Mouse (Mus musculus): ENCODE data around the gene Scfd2. TPM values are rescaled to one million over a fixed set of nuclear protein-coding genes. Genes with fewer than 3 reads are reported as not detected.

The Scfd2 gene
- polyA plus RNA-seq, 1 experiment = 3.1 TPM

DNA sequence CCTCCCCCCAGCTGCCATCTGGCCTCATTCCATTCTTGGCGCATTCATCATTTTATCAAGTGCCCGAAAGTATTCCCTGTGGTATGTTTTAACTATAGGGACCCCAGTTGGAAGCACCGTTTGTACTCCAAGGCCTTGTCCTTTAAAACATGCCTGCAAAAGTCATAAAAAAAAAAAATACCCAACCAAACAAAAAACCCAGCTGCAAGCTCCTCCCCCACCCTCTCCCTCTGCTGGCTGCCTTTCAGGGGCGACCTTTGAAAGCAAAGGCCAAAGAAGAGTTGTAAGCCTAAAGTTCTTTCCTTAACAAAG is 335.3 kb downstream of the Scfd2 start:
- TF ChIP-seq POLR2A (IDR thresholded peaks at IDR 0.05; ENCODE audit: borderline replicate concordance, control insufficient read depth, low read depth, low read length) (no peak), CTCF (IDR thresholded peaks at IDR 0.05; ENCODE audit: control insufficient read depth, insufficient read depth, low read length) (no peak)
- H3K27ac ChIP-seq (ENCODE audit: control insufficient read depth, insufficient read depth, low read depth, low read length, poor library complexity) = no peak overlapping the region
- no peak overlapping the region for H3K4me3 ChIP-seq (replicated peaks; ENCODE audit: control insufficient read depth, low read depth, low read length)
- H3K4me1 ChIP-seq (ENCODE audit: control insufficient read depth, insufficient read depth, low read length) = peaks cover 5% of the 10 kb centered on the region
- WGBS = 35% methylated on average over 4 of the region's 4 CpGs

DNA sequence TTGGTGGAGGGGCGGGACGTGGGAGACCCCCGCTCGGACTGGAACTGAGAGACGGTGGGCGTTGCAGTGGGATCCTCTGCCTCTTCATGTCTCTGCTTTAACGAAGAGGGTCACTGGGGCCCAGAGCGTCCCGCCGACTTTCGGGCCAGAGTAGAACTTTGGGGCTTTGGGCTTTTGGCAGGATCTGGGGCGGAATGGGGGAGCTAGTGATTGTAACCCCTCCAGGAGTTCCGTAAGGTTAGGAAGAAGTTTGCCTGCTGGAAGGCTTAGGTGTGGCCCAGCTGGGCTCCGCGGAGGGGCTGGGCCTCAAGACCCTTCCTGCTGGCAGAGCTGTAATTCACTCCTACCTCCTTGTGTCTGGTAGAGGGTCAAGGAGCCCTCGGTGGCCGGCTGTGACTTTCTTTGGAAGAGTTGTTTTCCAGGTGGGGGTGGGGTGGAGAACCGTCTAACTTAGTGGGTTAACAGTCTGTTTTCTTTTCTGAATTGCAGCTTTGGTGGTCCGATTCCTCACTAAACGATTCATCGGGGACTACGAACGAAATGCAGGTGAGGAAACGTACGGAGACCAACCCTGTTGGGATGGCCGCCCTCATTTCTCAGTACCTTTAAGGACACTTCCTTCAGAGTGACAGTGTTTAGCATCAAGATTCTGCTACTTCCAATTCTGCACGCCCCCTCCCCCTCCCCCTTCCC is 335.8 kb downstream of the Scfd2 start:
- Histone ChIP-seq H3K4me3 (replicated peaks; ENCODE audit: control insufficient read depth, low read depth, low read length) (peak overlapping the region; percentile 97), H3K27ac (ENCODE audit: control insufficient read depth, insufficient read depth, low read depth, low read length, poor library complexity) (peak overlapping the region; percentile 54; the same call in 1 of the 2 replicates), H3K4me1 (ENCODE audit: control insufficient read depth, insufficient read depth, low read length) (peaks cover 5% of the 10 kb centered on the region)
- WGBS = 14% methylated on average over 27 of the region's 27 CpGs
- no peak for TF ChIP-seq POLR2A (IDR thresholded peaks at IDR 0.05; ENCODE audit: borderline replicate concordance, control insufficient read depth, low read depth, low read length)
- no peak for TF ChIP-seq CTCF (IDR thresholded peaks at IDR 0.05; ENCODE audit: control insufficient read depth, insufficient read depth, low read length)

DNA sequence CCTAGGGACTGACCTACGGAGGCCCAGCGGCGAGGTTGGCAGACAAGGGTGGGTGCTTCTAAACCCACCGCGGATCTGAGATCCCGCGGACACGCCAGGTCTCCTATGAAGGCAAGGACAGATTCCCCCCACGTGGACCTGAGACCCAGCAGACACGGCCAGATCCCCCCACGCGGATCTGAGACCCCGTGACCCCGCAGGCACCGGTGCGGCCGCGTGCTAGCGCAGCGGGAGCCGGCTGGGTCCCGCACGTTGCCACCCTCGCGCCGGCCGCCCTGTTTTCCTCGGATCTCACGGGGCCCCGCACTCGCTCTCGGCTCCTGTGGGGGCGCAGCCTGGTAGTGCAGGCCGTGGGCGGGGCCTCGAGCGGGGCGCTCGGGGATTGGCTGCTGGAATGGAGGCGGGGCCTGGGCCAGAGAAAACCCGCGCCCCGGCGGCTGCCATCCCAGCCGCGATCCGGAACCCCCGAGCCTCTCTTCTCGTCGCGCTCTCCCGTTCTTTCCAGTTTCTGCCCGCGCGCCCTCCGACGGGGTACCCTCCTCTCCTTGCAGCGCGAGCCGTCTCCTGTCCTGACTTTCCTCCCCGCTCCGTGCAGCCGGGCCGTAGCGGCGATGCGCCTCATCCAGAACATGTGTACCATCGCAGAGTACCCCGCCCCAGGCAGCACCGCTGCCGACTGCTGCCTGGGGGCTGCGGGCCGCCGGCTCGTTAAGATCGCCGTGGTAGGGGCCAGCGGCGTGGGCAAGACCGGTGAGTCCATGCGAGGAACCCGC is 336.5 kb downstream of the Scfd2 start, which contains the start of gene Rasl11b:
Gene Rasl11b (plus strand): TSS at position 446 of the 773 bp plus-strand sequence.
- TF ChIP-seq CTCF (IDR thresholded peaks at IDR 0.05; ENCODE audit: control insufficient read depth, insufficient read depth, low read length) = no peak
- TF ChIP-seq POLR2A (IDR thresholded peaks at IDR 0.05; ENCODE audit: borderline replicate concordance, control insufficient read depth, low read depth, low read length) = peak; percentile 51; the same call in 1 of the 2 replicates
- peak within 1 kb of the TSS; percentile 54; the same call in 1 of the 2 replicates for H3K27ac ChIP-seq (ENCODE audit: control insufficient read depth, insufficient read depth, low read depth, low read length, poor library complexity)
- peak within 1 kb of the TSS; percentile 97 for H3K4me3 ChIP-seq (replicated peaks; ENCODE audit: control insufficient read depth, low read depth, low read length)
- peaks cover 3% of the 10 kb centered on the region for H3K4me1 ChIP-seq (ENCODE audit: control insufficient read depth, insufficient read depth, low read length)
- WGBS = 2% methylated on average over 81 of the region's 82 CpGs

DNA sequence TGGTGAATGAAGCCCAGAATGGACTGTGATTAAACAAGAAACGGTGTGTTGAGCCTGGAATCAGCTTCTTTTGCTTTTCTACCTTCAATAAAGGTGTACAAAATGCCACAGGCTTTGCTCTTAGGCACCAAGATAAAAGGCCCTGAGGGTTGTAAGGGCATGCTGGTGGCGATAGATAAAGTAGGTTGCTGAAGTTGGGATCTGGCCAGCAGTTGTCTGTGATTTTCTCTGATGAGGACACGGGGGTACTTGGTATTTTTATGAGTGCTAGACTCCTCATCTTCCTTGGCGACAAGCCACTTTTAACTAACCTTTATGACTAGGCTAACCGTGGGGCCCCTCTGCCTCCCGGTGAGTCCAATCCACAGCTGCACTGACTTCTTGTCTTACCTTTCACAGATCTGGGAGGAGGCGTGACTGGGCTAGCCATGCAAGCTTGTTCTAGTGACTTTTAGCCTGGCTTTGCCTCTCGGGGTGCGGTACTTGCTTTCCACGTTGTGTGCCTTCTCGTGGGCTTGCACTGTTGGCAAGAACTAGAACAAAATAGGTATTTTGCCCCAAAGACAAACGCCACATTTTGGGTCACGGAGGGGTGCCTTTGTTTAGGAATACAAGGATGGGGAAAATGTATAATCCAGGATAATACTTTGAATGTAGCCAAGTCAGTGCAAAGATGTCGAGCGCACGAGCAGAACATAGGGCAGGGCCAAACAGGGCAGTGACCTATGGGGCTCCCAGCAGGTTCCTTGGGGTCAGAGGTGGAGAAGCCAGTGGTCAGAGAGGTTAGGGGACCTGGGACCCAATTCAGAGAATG is 337.3 kb downstream of the Scfd2 start:
- WGBS = 41% methylated on average over 16 of the region's 16 CpGs

DNA sequence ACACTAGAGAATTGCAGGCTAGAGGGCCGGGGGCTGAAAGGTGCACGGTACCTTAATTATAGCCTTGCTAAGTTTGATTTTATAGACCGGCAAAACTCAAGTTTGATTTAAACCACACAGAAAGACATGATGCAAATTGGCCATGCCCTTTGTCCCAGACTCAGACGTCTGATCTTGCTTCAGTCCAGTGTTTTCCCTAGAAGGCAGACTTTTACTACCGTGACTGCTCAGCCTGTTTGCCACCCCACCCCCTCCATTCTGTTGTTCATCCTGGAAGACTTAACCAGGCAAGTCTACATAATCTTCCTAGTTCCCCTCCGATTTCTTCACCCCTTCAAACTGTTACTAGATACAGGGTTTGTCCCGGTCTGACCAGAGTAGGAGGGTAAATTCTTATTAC is 337.9 kb downstream of the Scfd2 start:
- TF ChIP-seq CTCF (IDR thresholded peaks at IDR 0.05; ENCODE audit: control insufficient read depth, insufficient read depth, low read length) = no peak
- no peak for TF ChIP-seq POLR2A (IDR thresholded peaks at IDR 0.05; ENCODE audit: borderline replicate concordance, control insufficient read depth, low read depth, low read length)
- no peak overlapping the region for H3K4me3 ChIP-seq (replicated peaks; ENCODE audit: control insufficient read depth, low read depth, low read length)
- no peak overlapping the region for H3K27ac ChIP-seq (ENCODE audit: control insufficient read depth, insufficient read depth, low read depth, low read length, poor library complexity)
- 52% methylated on average over 7 of the region's 7 CpGs for WGBS
- peaks cover 3% of the 10 kb centered on the region for H3K4me1 ChIP-seq (ENCODE audit: control insufficient read depth, insufficient read depth, low read length)

More for the DNA sequence above, 337.3 kb downstream of the Scfd2 start:
- Histone ChIP-seq H3K27ac (ENCODE audit: control insufficient read depth, insufficient read depth, low read depth, low read length, poor library complexity) (no peak overlapping the region), H3K4me3 (replicated peaks; ENCODE audit: control insufficient read depth, low read depth, low read length) (peak overlapping the region; percentile 58), H3K4me1 (ENCODE audit: control insufficient read depth, insufficient read depth, low read length) (peaks cover 3% of the 10 kb centered on the region)
- TF ChIP-seq CTCF (IDR thresholded peaks at IDR 0.05; ENCODE audit: control insufficient read depth, insufficient read depth, low read length) (no peak), POLR2A (IDR thresholded peaks at IDR 0.05; ENCODE audit: borderline replicate concordance, control insufficient read depth, low read depth, low read length) (no peak)

DNA sequence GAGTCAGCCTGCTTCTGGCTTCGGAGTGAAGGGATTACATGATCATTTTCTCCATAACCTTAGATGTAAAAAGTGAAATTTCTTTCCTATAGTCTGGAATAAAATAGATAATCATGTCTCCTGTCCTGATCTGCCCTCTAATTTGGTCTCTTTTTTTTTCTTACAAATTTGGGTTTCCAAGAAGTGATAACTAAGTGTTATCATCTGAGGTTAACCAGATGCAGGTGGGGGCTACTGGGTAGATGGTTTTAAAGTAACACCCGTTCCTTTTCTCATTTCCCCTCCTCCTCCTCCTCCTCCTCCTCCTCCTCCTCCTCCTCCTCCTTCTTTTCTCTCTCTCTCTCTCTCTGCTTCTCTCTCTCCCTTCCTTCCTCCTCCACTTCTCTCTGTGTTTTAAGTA is 338.6 kb downstream of the Scfd2 start:
- Histone ChIP-seq H3K4me3 (replicated peaks; ENCODE audit: control insufficient read depth, low read depth, low read length) (no peak overlapping the region), H3K27ac (ENCODE audit: control insufficient read depth, insufficient read depth, low read depth, low read length, poor library complexity) (no peak overlapping the region), H3K4me1 (ENCODE audit: control insufficient read depth, insufficient read depth, low read length) (peaks cover 3% of the 10 kb centered on the region)
- TF ChIP-seq POLR2A (IDR thresholded peaks at IDR 0.05; ENCODE audit: borderline replicate concordance, control insufficient read depth, low read depth, low read length) = no peak
- no peak for TF ChIP-seq CTCF (IDR thresholded peaks at IDR 0.05; ENCODE audit: control insufficient read depth, insufficient read depth, low read length)
- 34% methylated on average over 2 of the region's 2 CpGs for WGBS

DNA sequence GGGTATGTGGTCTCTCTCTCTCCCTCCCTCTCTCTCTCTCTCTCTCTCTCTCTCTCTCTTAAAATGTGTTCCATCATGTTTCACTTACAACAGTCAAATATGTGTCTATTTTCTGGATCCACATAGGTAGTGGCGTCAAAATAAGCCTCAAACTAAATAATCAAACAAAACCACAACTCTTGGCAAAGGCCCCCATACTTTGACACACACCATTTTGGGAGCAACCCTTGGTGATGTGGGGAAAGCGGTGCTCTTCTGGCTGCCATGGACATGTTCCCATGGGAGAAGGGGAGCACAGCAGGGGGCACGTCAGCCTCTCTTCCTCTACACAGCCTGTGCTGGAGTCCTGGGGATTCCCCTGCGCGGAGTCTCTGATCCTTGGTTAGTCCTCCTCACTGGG is 340.6 kb downstream of the Scfd2 start:
- no peak overlapping the region for H3K4me3 ChIP-seq (replicated peaks; ENCODE audit: control insufficient read depth, low read depth, low read length)
- WGBS = 80% methylated on average over 5 of the region's 5 CpGs
- no peak overlapping the region for H3K27ac ChIP-seq (ENCODE audit: control insufficient read depth, insufficient read depth, low read depth, low read length, poor library complexity)
- H3K4me1 ChIP-seq (ENCODE audit: control insufficient read depth, insufficient read depth, low read length) = peaks cover 2% of the 10 kb centered on the region
- TF ChIP-seq CTCF (IDR thresholded peaks at IDR 0.05; ENCODE audit: control insufficient read depth, insufficient read depth, low read length) (no peak), POLR2A (IDR thresholded peaks at IDR 0.05; ENCODE audit: borderline replicate concordance, control insufficient read depth, low read depth, low read length) (no peak)

DNA sequence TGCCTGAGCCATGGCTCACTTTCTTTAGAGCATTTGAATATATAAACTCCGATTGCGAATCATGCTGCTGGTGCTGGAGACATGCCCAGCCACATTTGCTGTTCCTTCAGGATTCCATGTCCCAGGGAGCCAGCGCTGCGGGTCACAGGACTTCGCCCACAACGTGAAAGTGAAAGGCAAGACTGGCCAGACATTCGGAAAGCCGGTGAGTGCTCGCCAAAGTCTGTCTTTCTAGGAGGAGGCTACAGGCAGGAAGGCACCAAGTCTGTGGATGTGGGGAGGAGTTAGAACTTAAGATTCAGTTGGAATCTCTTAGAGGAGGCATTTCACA is 341.4 kb downstream of the Scfd2 start:
- Histone ChIP-seq H3K4me3 (replicated peaks; ENCODE audit: control insufficient read depth, low read depth, low read length) (no peak overlapping the region), H3K27ac (ENCODE audit: control insufficient read depth, insufficient read depth, low read depth, low read length, poor library complexity) (no peak overlapping the region), H3K4me1 (ENCODE audit: control insufficient read depth, insufficient read depth, low read length) (peaks cover 2% of the 10 kb centered on the region)
- WGBS = 68% methylated on average over 9 of the region's 9 CpGs
- TF ChIP-seq CTCF (IDR thresholded peaks at IDR 0.05; ENCODE audit: control insufficient read depth, insufficient read depth, low read length) = no peak
- TF ChIP-seq POLR2A (IDR thresholded peaks at IDR 0.05; ENCODE audit: borderline replicate concordance, control insufficient read depth, low read depth, low read length) = no peak

Measured in bone marrow, adult 2 months (tissue).